Mouse (Mus musculus) stomach, embryonic 14.5 days (tissue): ENCODE data around the gene Nlrp3. TPM values are rescaled to one million over a fixed set of nuclear protein-coding genes. Genes with fewer than 3 reads are reported as not detected.

ENCODE experiments used
- ATAC-seq: fragments of 200-750 bp; cut with Nextera tagmentation; 2 replicates; pipeline ENCODE4 v1.8.0; 2017; ENCODE audit warnings: low read depth, moderate TSS enrichment; ENCODE audit not compliant: insufficient number of reproducible peaks, insufficient read depth, low FRiP score
- H3K27ac ChIP-seq: fragments of 300-500 bp; sonication (generic); 2 replicates; pipeline ENCODE4 v1.5.1; 2014; ENCODE audit warnings: mild to moderate bottlenecking, low read length, moderate library complexity, mixed read lengths
- H3K27me3 ChIP-seq: fragments of 300-500 bp; sonication (generic); 2 replicates; pipeline ENCODE4 v1.6.1; 2014; ENCODE audit warnings: low read length, control low read depth, mixed read lengths; ENCODE audit not compliant: control insufficient read depth, insufficient read depth
- H3K36me3 ChIP-seq: fragments of 300-500 bp; sonication (generic); 2 replicates; pipeline ENCODE4 v1.6.1; 2014; ENCODE audit warnings: mild to moderate bottlenecking, control low read depth, low read length, moderate library complexity, mixed read lengths; ENCODE audit not compliant: control insufficient read depth, insufficient read depth
- H3K4me1 ChIP-seq: fragments of 300-500 bp; sonication (generic); 2 replicates; pipeline ENCODE4 v1.6.1; 2014; ENCODE audit warnings: low read length, control low read depth, mixed read lengths; ENCODE audit not compliant: control insufficient read depth, insufficient read depth
- H3K4me2 ChIP-seq: fragments of 300-500 bp; sonication (generic); replicated peaks from 2 replicates; pipeline ENCODE4 v1.6.1; 2014; ENCODE audit warnings: low read depth, low read length, control low read depth
- H3K4me3 ChIP-seq: fragments of 300-500 bp; sonication (generic); 2 replicates; pipeline ENCODE4 v1.5.1; 2014; ENCODE audit warnings: low read depth, low read length, control low read depth
- H3K9ac ChIP-seq: fragments of 300-500 bp; sonication (generic); replicated peaks from 2 replicates; pipeline ENCODE4 v1.6.1; 2014; ENCODE audit warnings: low read depth, mild to moderate bottlenecking, control low read depth, low read length, moderate library complexity, mixed read lengths
- H3K9me3 ChIP-seq: fragments of 300-500 bp; sonication (generic); 2 replicates; pipeline ENCODE4 v1.6.1; 2016; ENCODE audit warnings: low read depth, low read length, control low read depth; ENCODE audit not compliant: control insufficient read depth
- WGBS: fragments of 180-500 bp; shearing (Covaris S2); extraction: QIAGEN DNeasy Blood & Tissue Kit; methylation state at CpG from one replicate; pipeline ENCODE4 v1.1.7; 2014; 5-methylcytosine and 5-hydroxymethylcytosine counted together
- polyA plus RNA-seq: library from polyadenylated mRNA; unstranded; fragments of >200 nt; fragmentation: Nextera tagmentation; extraction: Ambion mirVana; gene quantifications from 2 replicates; pipeline ENCODE4 v1.2.1, GENCODE M21; 2014

The Nlrp3 gene
- polyA plus RNA-seq, 1 experiment from 2014 or later = 0.14 TPM

DNA sequence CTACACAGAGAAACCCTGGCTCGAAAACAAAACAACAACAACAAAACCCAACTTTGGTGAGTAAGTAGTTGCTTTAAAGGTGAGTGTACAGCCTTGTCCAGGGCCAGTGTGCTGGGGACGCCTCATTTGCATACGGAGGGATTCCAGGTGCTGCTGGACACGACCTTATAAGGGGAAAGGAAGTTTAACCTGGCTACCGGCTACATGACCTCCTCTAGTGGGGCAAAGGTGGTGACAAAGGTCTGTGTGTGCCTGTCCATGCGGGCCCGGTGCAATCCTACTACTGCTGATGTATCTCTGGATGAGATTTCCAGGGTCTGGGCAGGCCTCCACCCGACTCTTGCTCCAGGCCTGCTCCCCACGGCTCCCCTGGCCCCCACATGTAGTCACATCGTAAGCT is 28.6 kb upstream of the Nlrp3 start:
- Histone ChIP-seq H3K27ac (no peak overlapping the region), H3K27me3 (no peaks in the 10 kb centered on the region), H3K4me3 (no peak overlapping the region), H3K9ac (no peak overlapping the region), H3K9me3 (no peaks in the 10 kb centered on the region), H3K36me3 (peaks cover 5% of the 10 kb centered on the region; the same call in 1 of the 2 replicates), H3K4me2 (no peak overlapping the region), H3K4me1 (no peaks in the 10 kb centered on the region)
- no peak for ATAC-seq
- 87% methylated on average over 10 of the region's 10 CpGs for WGBS

GRCm38 (mm10) chr11:59513556-59513955 is 27.8 kb upstream of the Nlrp3 start:
- WGBS = 77% methylated on average over 3 of the region's 3 CpGs
- H3K4me1 ChIP-seq = 0 out of 2 replicates have a peak, but pooled peaks cover 2% of the 10 kb centered on the region
- no peak overlapping the region for H3K4me3 ChIP-seq
- no peaks in the 10 kb centered on the region for H3K9me3 ChIP-seq
- ATAC-seq = no peak
- no peak overlapping the region for H3K4me2 ChIP-seq
- no peak overlapping the region for H3K9ac ChIP-seq
- no peaks in the 10 kb centered on the region for H3K27me3 ChIP-seq
- no peak overlapping the region for H3K27ac ChIP-seq
- H3K36me3 ChIP-seq = peaks cover 5% of the 10 kb centered on the region; the same call in 1 of the 2 replicates

DNA sequence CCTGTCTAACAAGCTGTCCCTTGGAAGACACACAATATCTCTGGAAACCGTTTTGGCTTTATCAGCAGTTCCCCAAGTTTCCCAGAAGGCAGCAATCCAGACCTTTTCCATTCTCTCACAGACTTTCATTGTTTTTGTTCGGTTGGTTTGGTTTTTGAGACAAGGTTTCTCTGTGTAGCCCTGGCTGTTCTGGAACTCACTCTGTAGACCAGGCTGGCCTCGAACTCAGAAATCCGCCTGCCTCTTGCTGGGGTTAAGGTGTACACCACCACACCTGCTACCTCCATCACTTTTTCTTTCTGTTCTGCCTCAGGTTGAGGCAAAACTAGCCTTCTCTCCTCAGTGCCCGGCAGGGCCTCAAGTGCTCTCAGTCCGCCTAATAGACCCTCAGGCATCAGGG is 27.0 kb upstream of the Nlrp3 start:
- WGBS = 69% methylated on average over 6 of the region's 6 CpGs
- ATAC-seq = no peak
- peaks cover 5% of the 10 kb centered on the region; the same call in 1 of the 2 replicates for H3K36me3 ChIP-seq

DNA sequence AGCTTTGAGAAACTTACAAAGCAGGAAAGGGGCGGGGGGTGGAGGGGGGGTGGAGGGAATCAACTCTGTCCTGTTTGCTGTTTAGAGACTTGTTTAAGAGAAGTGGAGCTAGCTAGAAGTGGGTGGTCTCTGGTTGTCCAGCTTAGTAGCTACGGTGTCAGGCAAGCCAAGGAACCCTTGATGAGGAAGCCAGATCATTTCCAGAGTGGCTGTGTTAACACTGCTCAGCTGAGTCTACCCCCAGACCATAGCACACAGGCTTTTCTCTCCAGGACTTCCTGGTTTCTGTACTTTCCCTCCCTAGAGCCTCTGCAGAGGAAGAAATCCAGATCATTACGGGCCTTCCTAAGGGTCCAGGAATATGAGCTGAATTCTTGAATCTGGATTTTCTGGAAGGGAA is 26.6 kb upstream of the Nlrp3 start:
- H3K4me2 ChIP-seq = no peak overlapping the region
- no peak overlapping the region for H3K27ac ChIP-seq
- no peak for ATAC-seq
- H3K27me3 ChIP-seq = no peaks in the 10 kb centered on the region
- H3K4me1 ChIP-seq = 0 out of 2 replicates have a peak, but pooled peaks cover 2% of the 10 kb centered on the region
- peaks cover 5% of the 10 kb centered on the region; the same call in 1 of the 2 replicates for H3K36me3 ChIP-seq
- H3K9ac ChIP-seq = no peak overlapping the region
- no peak overlapping the region for H3K4me3 ChIP-seq
- WGBS = 67% methylated on average over 3 of the region's 3 CpGs
- no peaks in the 10 kb centered on the region for H3K9me3 ChIP-seq

More for the DNA sequence above, 27.0 kb upstream of the Nlrp3 start:
- Histone ChIP-seq H3K4me2 (no peak overlapping the region), H3K27me3 (no peaks in the 10 kb centered on the region), H3K9ac (no peak overlapping the region), H3K4me3 (no peak overlapping the region), H3K27ac (no peak overlapping the region), H3K4me1 (0 out of 2 replicates have a peak, but pooled peaks cover 2% of the 10 kb centered on the region), H3K9me3 (no peaks in the 10 kb centered on the region)

DNA sequence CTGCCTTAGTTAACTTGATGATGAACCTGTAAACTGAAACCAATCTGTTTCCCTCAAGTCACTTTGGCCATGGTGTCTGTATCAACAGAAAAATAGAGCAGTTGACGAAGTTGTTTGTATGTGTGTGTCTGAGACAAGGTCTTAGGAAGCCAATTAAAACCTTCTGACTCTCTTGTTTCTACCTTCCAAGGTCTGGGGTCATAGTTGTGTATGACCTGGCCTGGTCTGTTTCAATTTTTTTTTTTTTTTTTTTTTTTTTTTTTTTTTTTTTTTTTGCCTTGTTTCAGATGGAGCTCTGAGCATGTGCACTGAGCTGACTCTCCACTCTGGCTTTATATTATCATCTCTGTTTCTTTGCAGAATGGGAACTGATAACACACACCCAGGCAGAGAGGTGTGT is 23.9 kb upstream of the Nlrp3 start:
- Histone ChIP-seq H3K9ac (no peak overlapping the region), H3K4me1 (0 out of 2 replicates have a peak, but pooled peaks cover 2% of the 10 kb centered on the region), H3K27me3 (no peaks in the 10 kb centered on the region), H3K9me3 (no peaks in the 10 kb centered on the region), H3K4me3 (no peak overlapping the region), H3K4me2 (no peak overlapping the region), H3K27ac (no peak overlapping the region), H3K36me3 (no peaks in the 10 kb centered on the region)
- WGBS = 98% methylated on average over 1 of the region's 1 CpGs
- ATAC-seq = no peak

DNA sequence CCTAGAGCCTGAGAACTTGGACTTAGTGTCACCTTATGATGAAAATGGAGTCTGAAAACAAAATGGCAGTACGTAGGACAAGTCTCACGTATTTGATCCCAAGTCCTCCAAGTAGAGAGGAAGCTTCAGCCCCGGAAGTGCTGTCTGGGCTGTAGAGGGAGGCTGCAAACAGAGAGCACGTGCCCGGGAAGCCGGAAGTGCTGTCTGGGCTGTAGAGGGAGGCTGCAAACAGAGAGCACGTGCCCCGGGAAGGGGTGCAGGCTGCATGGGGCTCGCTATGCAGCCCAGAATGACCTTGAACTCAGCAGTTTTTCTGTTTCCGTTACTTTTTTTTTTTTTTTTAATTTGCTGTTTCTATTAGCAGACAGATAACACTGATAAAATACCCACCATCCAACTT is 23.1 kb upstream of the Nlrp3 start:
- no peak overlapping the region for H3K4me3 ChIP-seq
- H3K4me1 ChIP-seq = 0 out of 2 replicates have a peak, but pooled peaks cover 2% of the 10 kb centered on the region
- no peaks in the 10 kb centered on the region for H3K27me3 ChIP-seq
- H3K9me3 ChIP-seq = no peaks in the 10 kb centered on the region
- no peak for ATAC-seq
- no peak overlapping the region for H3K4me2 ChIP-seq
- H3K27ac ChIP-seq = no peak overlapping the region
- no peak overlapping the region for H3K9ac ChIP-seq
- no peaks in the 10 kb centered on the region for H3K36me3 ChIP-seq
- 51% methylated on average over 10 of the region's 10 CpGs for WGBS

GRCm38 (mm10) chr11:59519741-59520495 is 21.4 kb upstream of the Nlrp3 start:
- no peaks in the 10 kb centered on the region for H3K9me3 ChIP-seq
- H3K27me3 ChIP-seq = no peaks in the 10 kb centered on the region
- peak overlapping the region; percentile 61; the same call in 1 of the 2 replicates for H3K27ac ChIP-seq
- no peaks in the 10 kb centered on the region for H3K36me3 ChIP-seq
- 0 out of 2 replicates have a peak, but pooled peaks cover 2% of the 10 kb centered on the region for H3K4me1 ChIP-seq
- no peak overlapping the region for H3K4me2 ChIP-seq
- WGBS = 70% methylated on average over 6 of the region's 6 CpGs
- ATAC-seq = no peak
- no peak overlapping the region for H3K9ac ChIP-seq
- H3K4me3 ChIP-seq = no peak overlapping the region

GRCm38 (mm10) chr11:59524150-59524549 is 17.2 kb upstream of the Nlrp3 start:
- no peak for ATAC-seq
- Histone ChIP-seq H3K4me2 (no peak overlapping the region), H3K9ac (no peak overlapping the region)

More at GRCm38 (mm10) chr11:59524150-59524549, 17.2 kb upstream of the Nlrp3 start:
- Histone ChIP-seq H3K9me3 (no peaks in the 10 kb centered on the region), H3K36me3 (no peaks in the 10 kb centered on the region), H3K27ac (no peak overlapping the region), H3K4me3 (no peak overlapping the region), H3K4me1 (no peaks in the 10 kb centered on the region), H3K27me3 (no peaks in the 10 kb centered on the region)
- WGBS = 97% methylated on average over 2 of the region's 2 CpGs
